Mouse (Mus musculus): ENCODE measurements around the gene Speg. TPM values are rescaled to one million over a fixed set of nuclear protein-coding genes. Genes with fewer than 3 reads are reported as not detected.

Speg gene
- polyA plus RNA-seq, 1 experiment from 2014 or later, result 53.8 TPM

DNA sequence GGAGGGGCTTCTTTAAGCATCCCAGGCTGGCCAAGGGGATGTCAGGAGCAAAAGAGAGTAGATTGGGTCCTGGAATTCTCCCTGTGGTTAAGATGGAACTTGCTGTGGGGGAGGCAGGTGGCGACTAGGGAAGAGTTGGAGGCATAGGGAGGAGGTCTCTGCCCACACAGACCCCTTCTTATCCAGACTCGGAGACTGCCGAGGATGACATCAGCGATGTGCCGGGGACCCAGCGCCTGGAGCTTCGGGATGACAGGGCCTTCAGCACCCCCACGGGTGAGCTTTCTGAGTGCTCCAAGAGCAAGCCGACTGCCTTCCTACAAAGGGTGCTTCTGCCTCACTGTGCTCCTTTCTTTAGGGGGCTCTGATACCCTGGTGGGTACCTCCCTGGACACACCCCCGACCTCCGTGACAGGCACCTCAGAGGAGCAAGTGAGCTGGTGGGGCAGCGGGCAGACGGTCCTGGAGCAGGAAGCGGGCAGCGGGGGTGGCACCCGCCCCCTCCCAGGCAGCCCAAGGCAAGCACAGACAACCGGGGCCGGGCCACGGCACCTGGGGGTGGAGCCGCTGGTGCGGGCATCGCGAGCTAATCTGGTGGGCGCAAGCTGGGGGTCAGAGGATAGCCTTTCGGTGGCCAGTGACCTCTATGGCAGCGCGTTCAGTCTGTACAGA, 9.5 kb downstream of the Speg start:
- Histone ChIP-seq H3K27ac (ENCODE audit: low read length) (no peak overlapping the region), H3K36me3 (ENCODE audit: control insufficient read depth, insufficient read depth, low read length) (no peaks in the 10 kb centered on the region), H3K4me3 (ENCODE audit: low read depth, low read length) (no peak overlapping the region), H3K9me3 (ENCODE audit: control insufficient read depth, low read depth, low read length) (no peaks in the 10 kb centered on the region), H3K4me1 (ENCODE audit: control insufficient read depth, insufficient read depth, low read length) (peaks cover 29% of the 10 kb centered on the region), H3K27me3 (ENCODE audit: control insufficient read depth, insufficient read depth, low read length) (peaks cover 22% of the 10 kb centered on the region), H3K9ac (replicated peaks; ENCODE audit: low read depth, low read length) (no peak overlapping the region), H3K4me2 (replicated peaks; ENCODE audit: low read depth, low read length) (no peak overlapping the region)
- no peak for ATAC-seq (ENCODE audit: insufficient number of reproducible peaks, insufficient read depth, low FRiP score, low read depth)
- WGBS, result 86% methylated on average over 27 of the region's 27 CpGs

DNA sequence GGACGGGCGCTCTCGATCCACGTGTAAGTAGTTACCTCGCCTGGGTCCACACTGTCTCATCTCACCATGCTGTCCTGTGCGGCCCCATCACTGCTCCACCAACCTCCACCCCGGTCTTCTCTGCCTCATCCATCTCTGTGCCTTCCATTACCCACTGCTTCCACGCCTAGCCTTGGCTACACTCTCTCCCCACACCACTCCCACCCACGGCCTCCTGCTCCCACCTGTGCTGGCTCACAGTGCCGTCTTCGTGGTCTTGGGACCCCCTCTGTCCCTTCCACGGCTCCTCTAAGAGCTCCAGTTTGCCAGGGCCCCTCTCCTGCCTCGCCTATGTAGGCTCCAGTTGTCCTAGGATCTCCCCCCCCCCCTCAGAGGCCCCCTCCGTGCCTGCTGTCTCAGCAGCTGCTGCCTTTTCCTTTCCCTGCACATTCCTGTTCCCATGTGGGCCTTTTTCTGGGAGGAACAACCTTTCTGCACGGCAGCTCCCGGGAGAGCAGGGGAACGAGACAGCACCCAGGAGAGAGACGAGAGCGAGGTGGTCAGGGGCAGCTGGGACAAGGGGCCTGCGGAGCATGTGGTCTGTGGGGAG, 10.1 kb downstream of the Speg start:
- H3K9ac ChIP-seq (replicated peaks; ENCODE audit: low read depth, low read length), result no peak overlapping the region
- WGBS, result 60% methylated on average over 20 of the region's 20 CpGs
- H3K9me3 ChIP-seq (ENCODE audit: control insufficient read depth, low read depth, low read length), result no peaks in the 10 kb centered on the region
- H3K4me3 ChIP-seq (ENCODE audit: low read depth, low read length), result no peak overlapping the region
- no peak for ATAC-seq (ENCODE audit: insufficient number of reproducible peaks, insufficient read depth, low FRiP score, low read depth)
- 0 out of 2 replicates have a peak overlapping the region, but pooled peaks have one; percentile 10 for H3K4me2 ChIP-seq (replicated peaks; ENCODE audit: low read depth, low read length)
- no peaks in the 10 kb centered on the region for H3K36me3 ChIP-seq (ENCODE audit: control insufficient read depth, insufficient read depth, low read length)
- peaks cover 22% of the 10 kb centered on the region for H3K27me3 ChIP-seq (ENCODE audit: control insufficient read depth, insufficient read depth, low read length)
- H3K27ac ChIP-seq (ENCODE audit: low read length), result no peak overlapping the region
- peaks cover 29% of the 10 kb centered on the region for H3K4me1 ChIP-seq (ENCODE audit: control insufficient read depth, insufficient read depth, low read length)

DNA sequence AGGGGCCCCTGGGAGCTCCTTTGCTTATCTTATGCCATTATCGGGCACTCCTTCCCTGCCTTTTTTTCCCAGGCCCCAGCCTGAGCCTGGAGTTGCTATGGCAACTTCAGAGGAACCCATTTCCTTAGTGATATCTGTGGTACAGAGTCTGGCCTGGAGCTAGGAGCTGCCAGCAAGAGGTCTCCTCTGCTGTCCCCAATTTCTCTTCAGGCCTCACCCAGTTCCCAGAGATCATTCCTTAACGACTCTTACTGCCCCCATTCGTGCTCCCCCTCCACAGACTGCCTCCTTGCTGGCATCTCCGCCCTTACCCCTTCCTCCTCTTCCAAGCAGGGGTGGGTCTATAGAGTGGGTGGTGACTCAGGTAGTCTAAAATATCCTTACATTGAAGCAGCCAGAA, 11.1 kb downstream of the Speg start:
- H3K4me2 ChIP-seq (replicated peaks; ENCODE audit: low read depth, low read length), result no peak overlapping the region
- no peak overlapping the region for H3K27ac ChIP-seq (ENCODE audit: low read length)
- ATAC-seq (ENCODE audit: insufficient number of reproducible peaks, insufficient read depth, low FRiP score, low read depth), result 0 out of 2 replicates have a peak, but pooled peaks have one; percentile 5
- no peak overlapping the region for H3K4me3 ChIP-seq (ENCODE audit: low read depth, low read length)
- H3K36me3 ChIP-seq (ENCODE audit: control insufficient read depth, insufficient read depth, low read length), result no peaks in the 10 kb centered on the region
- peaks cover 29% of the 10 kb centered on the region for H3K4me1 ChIP-seq (ENCODE audit: control insufficient read depth, insufficient read depth, low read length)
- H3K9me3 ChIP-seq (ENCODE audit: control insufficient read depth, low read depth, low read length), result no peaks in the 10 kb centered on the region
- no peak overlapping the region for H3K9ac ChIP-seq (replicated peaks; ENCODE audit: low read depth, low read length)
- 30% methylated on average over 4 of the region's 4 CpGs for WGBS
- H3K27me3 ChIP-seq (ENCODE audit: control insufficient read depth, insufficient read depth, low read length), result peaks cover 22% of the 10 kb centered on the region

DNA sequence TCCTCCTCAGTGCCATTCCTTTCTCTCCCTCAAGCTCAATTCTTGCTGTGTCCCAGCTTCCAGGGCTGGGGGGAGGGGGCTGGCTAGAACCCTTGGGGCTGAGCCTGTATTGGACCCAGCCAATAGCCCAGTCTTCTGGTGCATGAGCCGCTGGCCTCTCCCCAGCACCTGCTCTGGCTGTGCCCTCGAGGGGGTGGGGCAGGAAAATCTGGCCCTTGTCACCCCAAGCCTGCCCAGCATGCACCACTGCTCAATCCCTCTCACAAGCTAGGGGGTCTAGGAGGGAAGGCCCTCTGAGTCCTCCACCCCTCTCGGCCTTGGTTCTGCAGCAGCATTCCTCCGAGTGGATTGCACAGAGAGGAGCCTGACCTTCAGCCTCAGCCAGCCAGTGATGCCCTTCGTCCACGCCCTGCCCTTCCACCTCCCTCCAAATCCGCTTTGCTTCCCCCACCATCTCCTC, 12.4 kb downstream of the Speg start:
- H3K4me2 ChIP-seq (replicated peaks; ENCODE audit: low read depth, low read length), result no peak overlapping the region; the same call in 1 of the 2 replicates
- ATAC-seq (ENCODE audit: insufficient number of reproducible peaks, insufficient read depth, low FRiP score, low read depth), result no peak
- H3K9me3 ChIP-seq (ENCODE audit: control insufficient read depth, low read depth, low read length), result no peaks in the 10 kb centered on the region
- peaks cover 22% of the 10 kb centered on the region for H3K27me3 ChIP-seq (ENCODE audit: control insufficient read depth, insufficient read depth, low read length)
- WGBS, result 38% methylated on average over 7 of the region's 7 CpGs
- peaks cover 25% of the 10 kb centered on the region for H3K4me1 ChIP-seq (ENCODE audit: control insufficient read depth, insufficient read depth, low read length)
- H3K36me3 ChIP-seq (ENCODE audit: control insufficient read depth, insufficient read depth, low read length), result peaks cover 3% of the 10 kb centered on the region; the same call in 1 of the 2 replicates
- no peak overlapping the region for H3K27ac ChIP-seq (ENCODE audit: low read length)
- H3K9ac ChIP-seq (replicated peaks; ENCODE audit: low read depth, low read length), result no peak overlapping the region; the same call in 1 of the 2 replicates
- no peak overlapping the region for H3K4me3 ChIP-seq (ENCODE audit: low read depth, low read length)

DNA sequence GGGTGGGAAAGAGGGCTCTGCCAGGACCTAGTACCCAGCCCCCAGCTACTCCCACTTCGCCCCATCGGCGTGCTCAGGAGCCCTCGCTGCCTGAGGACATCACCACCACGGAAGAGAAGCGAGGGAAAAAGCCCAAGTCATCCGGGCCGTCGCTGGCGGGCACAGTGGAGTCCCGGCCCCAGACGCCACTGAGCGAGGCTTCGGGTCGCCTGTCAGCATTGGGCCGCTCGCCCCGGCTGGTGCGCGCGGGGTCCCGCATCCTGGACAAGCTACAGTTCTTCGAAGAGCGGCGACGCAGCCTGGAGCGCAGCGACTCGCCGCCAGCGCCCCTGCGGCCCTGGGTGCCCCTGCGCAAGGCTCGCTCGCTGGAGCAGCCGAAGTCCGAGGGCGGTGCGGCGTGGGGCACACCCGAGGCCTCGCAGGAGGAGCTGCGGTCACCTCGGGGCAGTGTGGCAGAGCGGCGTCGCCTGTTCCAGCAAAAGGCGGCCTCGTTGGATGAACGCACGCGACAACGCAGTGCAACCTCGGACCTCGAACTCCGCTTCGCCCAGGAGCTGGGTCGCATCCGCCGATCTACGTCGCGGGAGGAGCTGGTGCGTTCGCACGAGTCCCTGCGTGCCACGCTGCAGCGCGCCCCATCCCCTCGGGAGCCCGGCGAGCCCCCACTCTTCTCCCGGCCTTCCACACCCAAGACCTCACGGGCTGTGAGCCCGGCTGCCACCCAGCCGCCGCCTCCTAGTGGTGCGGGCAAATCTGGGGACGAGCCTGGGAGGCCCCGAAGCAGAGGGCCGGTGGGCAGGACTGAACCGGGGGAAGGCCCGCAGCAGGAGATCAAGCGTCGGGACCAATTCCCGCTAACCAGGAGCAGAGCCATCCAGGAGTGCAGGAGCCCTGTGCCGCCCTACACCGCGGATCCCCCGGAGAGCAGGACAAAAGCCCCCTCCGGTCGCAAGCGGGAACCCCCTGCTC, 13.1 kb downstream of the Speg start:
- Histone ChIP-seq H3K36me3 (ENCODE audit: control insufficient read depth, insufficient read depth, low read length) (peaks cover 3% of the 10 kb centered on the region; the same call in 1 of the 2 replicates), H3K27ac (ENCODE audit: low read length) (no peak overlapping the region), H3K9ac (replicated peaks; ENCODE audit: low read depth, low read length) (no peak overlapping the region; the same call in 1 of the 2 replicates), H3K9me3 (ENCODE audit: control insufficient read depth, low read depth, low read length) (no peaks in the 10 kb centered on the region), H3K4me2 (replicated peaks; ENCODE audit: low read depth, low read length) (peak overlapping the region; percentile 32), H3K4me3 (ENCODE audit: low read depth, low read length) (peak overlapping the region; percentile 17), H3K4me1 (ENCODE audit: control insufficient read depth, insufficient read depth, low read length) (peaks cover 18% of the 10 kb centered on the region), H3K27me3 (ENCODE audit: control insufficient read depth, insufficient read depth, low read length) (peaks cover 22% of the 10 kb centered on the region)
- WGBS, result 18% methylated on average over 94 of the region's 94 CpGs
- ATAC-seq (ENCODE audit: insufficient number of reproducible peaks, insufficient read depth, low FRiP score, low read depth), result no peak; the same call in 1 of the 2 replicates

DNA sequence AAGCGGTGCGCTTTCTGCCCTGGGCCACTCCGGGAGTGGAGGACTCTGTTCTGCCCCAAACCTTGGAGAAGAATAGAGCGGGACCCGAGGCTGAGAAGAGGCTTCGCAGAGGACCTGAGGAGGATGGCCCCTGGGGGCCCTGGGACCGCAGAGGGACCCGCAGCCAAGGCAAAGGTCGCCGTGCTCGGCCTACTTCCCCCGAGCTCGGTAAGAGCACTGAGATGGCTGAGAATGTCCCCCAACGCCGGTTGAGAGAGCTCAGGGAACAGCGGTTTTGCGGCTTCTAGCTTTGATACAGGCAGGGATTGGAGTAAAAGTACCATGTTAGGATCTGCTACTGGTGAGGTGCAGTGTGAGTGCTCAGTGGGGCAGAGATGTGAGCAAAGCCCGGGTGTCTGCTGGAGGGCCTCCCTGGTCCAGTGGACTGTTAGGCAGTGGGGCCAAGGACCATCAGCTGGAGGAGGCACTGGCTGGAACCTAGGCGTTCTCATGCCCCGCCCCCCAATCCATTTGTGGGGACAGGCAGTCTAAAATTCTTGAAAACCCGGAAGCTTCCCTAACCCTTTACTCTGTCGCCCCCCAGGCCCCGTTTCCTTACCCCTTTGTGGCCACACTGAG, 13.9 kb downstream of the Speg start:
- 42% methylated on average over 23 of the region's 23 CpGs for WGBS
- Histone ChIP-seq H3K9ac (replicated peaks; ENCODE audit: low read depth, low read length) (no peak overlapping the region), H3K4me3 (ENCODE audit: low read depth, low read length) (no peak overlapping the region; the same call in 1 of the 2 replicates), H3K27me3 (ENCODE audit: control insufficient read depth, insufficient read depth, low read length) (peaks cover 22% of the 10 kb centered on the region), H3K36me3 (ENCODE audit: control insufficient read depth, insufficient read depth, low read length) (peaks cover 3% of the 10 kb centered on the region; the same call in 1 of the 2 replicates), H3K27ac (ENCODE audit: low read length) (no peak overlapping the region), H3K4me2 (replicated peaks; ENCODE audit: low read depth, low read length) (peak overlapping the region; percentile 32; the same call in 1 of the 2 replicates), H3K9me3 (ENCODE audit: control insufficient read depth, low read depth, low read length) (no peaks in the 10 kb centered on the region), H3K4me1 (ENCODE audit: control insufficient read depth, insufficient read depth, low read length) (peaks cover 16% of the 10 kb centered on the region)
- ATAC-seq (ENCODE audit: insufficient number of reproducible peaks, insufficient read depth, low FRiP score, low read depth), result no peak

DNA sequence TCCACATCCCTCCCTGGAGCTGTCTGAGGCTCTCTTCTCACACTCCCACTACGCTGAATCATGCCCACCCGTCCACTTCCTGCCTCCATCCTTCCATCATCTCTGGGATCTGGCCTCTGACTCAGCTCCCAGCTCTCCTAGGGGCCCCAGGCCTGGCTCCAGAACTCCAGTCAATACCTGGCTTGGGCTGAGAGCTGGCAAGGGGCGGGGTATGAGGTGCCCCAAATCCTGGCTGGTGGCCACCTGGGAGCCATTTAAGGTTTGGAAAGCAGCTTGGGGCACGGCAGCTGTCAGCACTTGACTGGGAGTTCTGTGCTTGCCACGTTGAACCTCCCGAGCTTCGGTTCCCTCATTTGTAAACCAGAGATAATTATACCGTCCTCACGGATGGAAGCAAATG, 18.0 kb downstream of the Speg start:
- Histone ChIP-seq H3K4me2 (replicated peaks; ENCODE audit: low read depth, low read length) (no peak overlapping the region), H3K4me3 (ENCODE audit: low read depth, low read length) (no peak overlapping the region), H3K4me1 (ENCODE audit: control insufficient read depth, insufficient read depth, low read length) (0 out of 2 replicates have a peak, but pooled peaks cover 1% of the 10 kb centered on the region), H3K27me3 (ENCODE audit: control insufficient read depth, insufficient read depth, low read length) (peaks cover 12% of the 10 kb centered on the region), H3K27ac (ENCODE audit: low read length) (peak overlapping the region; percentile 21; the same call in 1 of the 2 replicates), H3K36me3 (ENCODE audit: control insufficient read depth, insufficient read depth, low read length) (peaks cover 3% of the 10 kb centered on the region; the same call in 1 of the 2 replicates), H3K9ac (replicated peaks; ENCODE audit: low read depth, low read length) (no peak overlapping the region), H3K9me3 (ENCODE audit: control insufficient read depth, low read depth, low read length) (no peaks in the 10 kb centered on the region)
- WGBS, result 60% methylated on average over 9 of the region's 9 CpGs
- ATAC-seq (ENCODE audit: insufficient number of reproducible peaks, insufficient read depth, low FRiP score, low read depth), result no peak
